Mouse (Mus musculus) embryonic fibroblast, embryonic 13.5 days (primary cell): ENCODE measurements around the gene Cc2d2a.

ENCODE experiments used
- CTCF ChIP-seq: IDR thresholded peaks from 2 replicates; pipeline ENCODE4 v1.5.1; 2011; ENCODE audit warnings: mild to moderate bottlenecking, control low read depth, low read length, moderate library complexity, borderline replicate concordance; ENCODE audit not compliant: insufficient read depth
- POLR2A ChIP-seq: IDR thresholded peaks from 2 replicates; pipeline ENCODE4 v1.6.1; 2011; ENCODE audit warnings: low read depth, mild to moderate bottlenecking, control low read depth, low read length, moderate library complexity

DNA sequence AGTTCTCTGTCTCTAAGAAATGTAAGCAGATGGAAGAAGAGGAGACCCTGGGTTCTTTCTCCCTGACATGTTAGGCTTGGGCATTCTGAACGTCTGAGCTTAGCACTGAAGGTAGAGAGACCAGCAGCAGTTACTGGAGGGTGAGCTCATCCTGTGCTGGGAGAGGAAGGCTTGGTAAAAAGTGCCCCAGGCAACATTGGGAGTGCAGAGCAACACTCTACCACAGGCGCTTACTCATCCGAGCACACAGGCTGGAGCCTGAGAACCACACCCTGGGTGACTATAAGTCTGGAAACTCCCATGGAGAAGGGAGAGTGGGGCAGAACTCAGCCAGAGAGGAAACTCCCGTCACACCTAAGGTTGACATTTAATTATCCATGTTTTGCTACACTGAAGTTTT, 30.3 kb downstream of the Cc2d2a start:
- no peak for TF ChIP-seq POLR2A
- TF ChIP-seq CTCF = no peak
